Mouse (Mus musculus) brain, embryonic 14.5 days (tissue): ENCODE results near the gene Dixdc1. TPM values are rescaled to one million over a fixed set of nuclear protein-coding genes. Genes with fewer than 3 reads are reported as not detected.

Experiments used
- DNase-seq: peaks from one replicate; pipeline ENCODE4 v3.0.0-alpha.2; 2011; ENCODE audit warnings: low read depth
- CTCF ChIP-seq: fragments of 200-500 bp; IDR thresholded peaks from 2 replicates; pipeline ENCODE4 v1.5.1; 2012; ENCODE audit warnings: inconsistent platforms, mild to moderate bottlenecking, moderate library complexity, borderline replicate concordance; ENCODE audit not compliant: insufficient read depth, insufficient read length; ENCODE audit errors: extremely low read depth
- POLR2A ChIP-seq: fragments of 200-500 bp; IDR thresholded peaks from 2 replicates; pipeline ENCODE4 v1.6.1; 2012; ENCODE audit warnings: mild to moderate bottlenecking, inconsistent platforms, borderline replicate concordance; ENCODE audit not compliant: poor library complexity, insufficient read depth, insufficient read length, severe bottlenecking; ENCODE audit errors: extremely low read depth
- polyA plus RNA-seq: library from polyadenylated mRNA; depleted of rRNA; stranded (reverse); fragments of >200 nt; gene quantifications from 2 replicates; pipeline ENCODE4 v1.2.3, GENCODE M21; 2012

Gene Dixdc1
- polyA plus RNA-seq, 1 experiment, result 40.6 TPM

- peak; percentile 49 for DNase-seq
- TF ChIP-seq CTCF (no peak), POLR2A (no peak)
Measured at GRCm38 (mm10) chr9:50692626-50693580, 46.4 kb downstream of the Dixdc1 start.

- no peak for DNase-seq
- TF ChIP-seq CTCF, result no peak
- TF ChIP-seq POLR2A, result no peak
Measured at GRCm38 (mm10) chr9:50686866-50687652, 52.3 kb downstream of the Dixdc1 start.

GRCm38 (mm10) chr9:50681727-50682126 lies 57.6 kb downstream of the Dixdc1 start:
- TF ChIP-seq CTCF, result no peak
- TF ChIP-seq POLR2A, result no peak
- DNase-seq, result no peak

- DNase-seq, result no peak
- TF ChIP-seq CTCF, result no peak
- no peak for TF ChIP-seq POLR2A
Measured at GRCm38 (mm10) chr9:50679406-50679805, 59.9 kb downstream of the Dixdc1 start.

GRCm38 (mm10) chr9:50674771-50675170 lies 64.5 kb downstream of the Dixdc1 start:
- DNase-seq, result no peak
- TF ChIP-seq POLR2A (no peak), CTCF (no peak)

- DNase-seq, result peak; percentile 65
- TF ChIP-seq POLR2A (no peak), CTCF (peak; percentile 68; the same call in 1 of the 2 replicates)
Measured at GRCm38 (mm10) chr9:50670690-50671089, 68.6 kb downstream of the Dixdc1 start.

- no peak for DNase-seq
- no peak for TF ChIP-seq CTCF
- no peak for TF ChIP-seq POLR2A
Measured at GRCm38 (mm10) chr9:50667579-50668498, 71.5 kb downstream of the Dixdc1 start.

- DNase-seq, result no peak
- TF ChIP-seq CTCF, result no peak
- no peak for TF ChIP-seq POLR2A
Measured at GRCm38 (mm10) chr9:50666442-50666841, 72.9 kb downstream of the Dixdc1 start.

GRCm38 (mm10) chr9:50664826-50665225 lies 74.5 kb downstream of the Dixdc1 start:
- TF ChIP-seq CTCF, result no peak
- no peak for TF ChIP-seq POLR2A
- peak; percentile 1 for DNase-seq

- TF ChIP-seq CTCF (no peak), POLR2A (no peak)
- peak; percentile 40 for DNase-seq
Measured at GRCm38 (mm10) chr9:50660431-50660830, 78.9 kb downstream of the Dixdc1 start.
